Mouse (Mus musculus) stomach, postnatal 0 days (tissue): ENCODE data around the gene Amotl1. TPM values are rescaled to one million over a fixed set of nuclear protein-coding genes. Genes with fewer than 3 reads are reported as not detected.

Experiments
- ATAC-seq: fragments of 200-750 bp; cut with Nextera tagmentation; 2 replicates; pipeline ENCODE4 v1.8.0; 2017; ENCODE audit not compliant: low FRiP score, low TSS enrichment
- DNase-seq: peaks from one replicate; pipeline ENCODE4 v3.0.0-alpha.2; 2016; ENCODE audit warnings: low spot score
- H3K27ac ChIP-seq: fragments of 300-500 bp; sonication (generic); replicated peaks from 2 replicates; pipeline ENCODE4 v1.5.1; 2014; ENCODE audit warnings: mild to moderate bottlenecking, control low read depth
- H3K27me3 ChIP-seq: fragments of 300-500 bp; sonication (generic); 2 replicates; pipeline ENCODE4 v1.6.1; 2014; ENCODE audit warnings: low read length; ENCODE audit not compliant: control insufficient read depth, insufficient read depth
- H3K36me3 ChIP-seq: fragments of 300-500 bp; sonication (generic); 2 replicates; pipeline ENCODE4 v1.6.1; 2014; ENCODE audit warnings: low read length, mixed read lengths; ENCODE audit not compliant: control insufficient read depth, insufficient read depth
- H3K4me1 ChIP-seq: fragments of 300-500 bp; sonication (generic); replicated peaks from 2 replicates; pipeline ENCODE4 v1.6.1; 2014; ENCODE audit warnings: antibody characterized with exemption; ENCODE audit not compliant: control insufficient read depth, insufficient read depth
- H3K4me2 ChIP-seq: fragments of 300-500 bp; sonication (generic); replicated peaks from 2 replicates; pipeline ENCODE4 v1.6.1; 2014; ENCODE audit warnings: low read depth, mild to moderate bottlenecking, control low read depth, moderate library complexity
- H3K4me3 ChIP-seq: fragments of 300-500 bp; sonication (generic); 2 replicates; pipeline ENCODE4 v1.5.1; 2014; ENCODE audit warnings: low read depth, low read length, control low read depth
- H3K9ac ChIP-seq: fragments of 300-500 bp; sonication (generic); 2 replicates; pipeline ENCODE4 v1.6.1; 2014; ENCODE audit warnings: mild to moderate bottlenecking, low read length, control low read depth, mixed read lengths
- H3K9me3 ChIP-seq: fragments of 300-500 bp; sonication (generic); 2 replicates; pipeline ENCODE4 v1.6.1; 2016; ENCODE audit warnings: low read length; ENCODE audit not compliant: control insufficient read depth
- CTCF ChIP-seq: IDR thresholded peaks from 2 replicates; pipeline ENCODE4 v1.5.1; 2016; ENCODE audit warnings: antibody characterized with exemption, low read depth, mild to moderate bottlenecking, moderate library complexity
- EP300 ChIP-seq: optimal IDR thresholded peaks from 2 replicates; pipeline ENCODE3; 2016; ENCODE audit warnings: antibody characterized with exemption
- WGBS: fragments of 180-500 bp; shearing (Covaris S2); extraction: QIAGEN DNeasy Blood & Tissue Kit; methylation state at CpG from one replicate; pipeline ENCODE4 v1.1.7; 2014; 5-methylcytosine and 5-hydroxymethylcytosine counted together
- polyA plus RNA-seq: library from polyadenylated mRNA; unstranded; fragments of >200 nt; fragmentation: Nextera tagmentation; extraction: Ambion mirVana; gene quantifications from 2 replicates; pipeline ENCODE4 v1.2.1, GENCODE M21; 2015

Gene Amotl1
- polyA plus RNA-seq, result 7.3 and 7.7 TPM in 2 replicates

DNA sequence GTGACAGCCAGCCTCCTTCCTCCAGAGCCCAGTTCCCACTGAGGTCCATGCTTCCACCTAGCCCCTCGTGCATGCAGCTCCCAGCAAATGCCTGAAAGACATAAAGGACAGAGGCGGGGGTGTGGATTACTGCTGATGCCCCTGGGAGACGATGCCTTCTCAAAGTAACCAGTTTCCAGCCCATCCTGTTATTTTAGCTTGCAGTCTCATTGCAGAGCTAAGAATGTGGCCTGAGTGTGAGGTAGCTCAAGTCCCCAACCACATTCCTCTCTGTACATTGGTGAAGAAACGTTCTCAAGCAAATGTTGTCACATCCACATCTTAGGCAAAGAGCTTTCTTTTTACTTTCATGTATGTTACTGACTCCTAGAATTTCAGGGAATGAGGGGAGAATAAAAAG is at the start of gene Amotl1:
TSS of gene Amotl1 (minus strand) at position 101 of the 400 bp plus-strand sequence.
- H3K36me3 ChIP-seq, result no peaks in the 10 kb centered on the region
- no peak within 1 kb of the TSS for H3K9ac ChIP-seq
- no peak within 1 kb of the TSS for H3K4me2 ChIP-seq
- ATAC-seq (no peak), DNase-seq (no peak)
- TF ChIP-seq EP300, result no peak
- TF ChIP-seq CTCF, result no peak
- H3K4me1 ChIP-seq, result peaks cover 5% of the 10 kb centered on the region; the same call in 1 of the 2 replicates
- no peaks in the 10 kb centered on the region for H3K27me3 ChIP-seq
- no peak within 1 kb of the TSS for H3K4me3 ChIP-seq
- no peak within 1 kb of the TSS for H3K27ac ChIP-seq
- no peaks in the 10 kb centered on the region for H3K9me3 ChIP-seq
- WGBS, result 55% methylated on average over 4 of the region's 4 CpGs

DNA sequence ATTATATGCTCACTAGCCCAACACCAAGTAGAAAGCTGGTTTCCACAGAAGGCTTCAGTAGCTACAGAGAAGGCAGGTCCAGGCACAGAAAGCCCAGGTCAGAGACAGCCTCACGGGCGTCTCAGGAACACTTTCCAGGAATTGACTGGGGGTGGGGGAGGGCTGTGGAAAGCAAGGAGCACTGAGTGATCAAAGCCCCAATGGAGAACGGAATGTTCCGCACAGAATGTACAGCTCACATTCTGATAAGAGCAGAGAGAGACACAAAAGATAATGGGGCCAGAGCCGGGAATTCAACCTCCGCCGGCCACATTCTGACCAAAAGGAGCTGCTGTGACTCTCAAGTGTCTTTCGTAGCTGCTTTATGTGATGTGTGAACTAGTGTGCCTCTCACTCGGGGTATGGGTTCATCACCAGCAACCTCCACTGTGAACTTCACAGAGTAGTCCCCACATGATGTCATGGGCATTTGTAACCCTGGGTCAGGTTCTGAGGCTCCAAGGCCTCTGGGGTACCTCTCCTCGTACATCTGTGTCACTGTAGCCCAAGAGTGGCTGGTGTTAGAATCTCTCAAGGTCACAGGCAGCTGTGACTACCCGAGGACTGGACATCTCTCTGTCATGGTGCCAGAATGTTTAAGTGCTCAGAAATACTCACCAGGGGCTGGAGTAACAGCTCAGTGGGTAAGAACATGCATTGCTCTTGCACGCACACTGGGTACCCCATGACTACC is 44.7 kb upstream of the Amotl1 start:
- H3K9ac ChIP-seq, result no peak overlapping the region
- DNase-seq (peak; percentile 76), ATAC-seq (peak; percentile 90)
- H3K4me3 ChIP-seq, result no peak overlapping the region
- no peak overlapping the region for H3K27ac ChIP-seq
- H3K27me3 ChIP-seq, result no peaks in the 10 kb centered on the region
- no peaks in the 10 kb centered on the region for H3K4me1 ChIP-seq
- WGBS, result 54% methylated on average over 12 of the region's 12 CpGs
- H3K9me3 ChIP-seq, result no peaks in the 10 kb centered on the region
- H3K36me3 ChIP-seq, result no peaks in the 10 kb centered on the region
- no peak for TF ChIP-seq CTCF
- peak; percentile 79 for TF ChIP-seq EP300
- H3K4me2 ChIP-seq, result no peak overlapping the region

DNA sequence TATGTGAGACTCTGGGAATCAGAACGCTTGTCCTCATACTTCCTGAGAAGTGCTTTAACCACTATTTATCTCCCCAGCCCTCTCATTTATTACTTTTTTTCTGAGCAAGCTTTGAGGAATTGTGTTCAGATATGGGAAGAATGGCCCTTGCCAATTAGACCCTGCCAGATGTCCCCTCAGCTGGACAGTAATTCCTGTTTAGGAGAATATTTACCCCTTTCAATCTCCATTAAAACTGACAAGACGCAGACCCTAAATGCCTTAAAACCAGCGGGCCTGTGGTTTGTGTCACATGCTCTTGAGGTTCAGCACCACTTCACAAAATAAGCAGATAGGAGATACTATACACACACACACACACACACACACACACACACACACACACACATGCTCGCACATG is 39.5 kb upstream of the Amotl1 start:
- 71% methylated on average over 4 of the region's 4 CpGs for WGBS
- ATAC-seq (no peak), DNase-seq (no peak)
- Histone ChIP-seq H3K9ac (no peak overlapping the region), H3K27ac (no peak overlapping the region), H3K36me3 (no peaks in the 10 kb centered on the region), H3K9me3 (no peaks in the 10 kb centered on the region), H3K4me3 (no peak overlapping the region), H3K27me3 (no peaks in the 10 kb centered on the region), H3K4me1 (no peaks in the 10 kb centered on the region), H3K4me2 (no peak overlapping the region)
- TF ChIP-seq EP300 (no peak), CTCF (no peak)

DNA sequence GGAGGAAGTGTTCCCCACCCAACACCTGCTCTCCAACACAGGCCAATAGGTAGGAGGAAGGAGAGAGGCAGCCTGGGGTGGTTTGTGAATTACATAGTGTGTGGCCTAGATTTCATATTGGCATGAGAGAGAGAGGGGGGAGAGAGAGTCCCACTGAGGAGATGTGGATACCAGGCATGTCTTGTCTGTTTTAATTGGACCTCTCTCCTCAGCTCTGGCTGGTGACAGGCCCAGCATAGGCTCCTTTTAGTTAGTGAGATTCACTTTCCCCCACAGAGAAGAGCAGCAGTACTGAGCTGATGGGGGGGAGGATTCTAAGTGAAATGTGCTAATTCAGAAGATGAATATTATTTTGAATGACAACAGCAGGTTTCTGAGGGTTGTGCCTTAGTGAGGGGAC is 37.9 kb upstream of the Amotl1 start:
- H3K9me3 ChIP-seq, result no peaks in the 10 kb centered on the region
- no peak overlapping the region for H3K4me2 ChIP-seq
- no peaks in the 10 kb centered on the region for H3K27me3 ChIP-seq
- H3K9ac ChIP-seq, result no peak overlapping the region
- H3K27ac ChIP-seq, result no peak overlapping the region
- ATAC-seq, result no peak
- no peak for TF ChIP-seq EP300
- no peak for TF ChIP-seq CTCF
- no peaks in the 10 kb centered on the region for H3K36me3 ChIP-seq
- no peak overlapping the region for H3K4me3 ChIP-seq
- no peak for DNase-seq
- no peaks in the 10 kb centered on the region for H3K4me1 ChIP-seq

DNA sequence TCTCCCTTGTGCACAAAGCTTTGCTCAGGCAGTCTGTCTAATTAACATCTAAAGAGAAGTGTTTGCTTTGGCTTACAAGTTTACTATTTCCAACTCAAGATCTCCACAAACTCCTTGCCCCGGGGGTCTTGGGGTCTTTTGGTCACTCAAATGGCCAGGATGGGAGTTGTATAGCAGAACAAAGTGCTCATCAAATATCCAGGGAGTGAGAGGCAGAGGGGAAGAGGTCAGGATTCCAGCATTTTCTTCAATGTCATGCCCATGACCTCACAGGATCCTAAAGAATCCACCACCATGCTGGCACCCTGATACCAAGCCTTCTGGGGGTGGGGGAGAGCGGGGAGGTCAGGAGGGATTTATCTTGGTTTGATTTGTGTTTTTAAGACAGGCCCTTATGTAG is 35.7 kb upstream of the Amotl1 start:
- TF ChIP-seq EP300, result no peak
- no peak for TF ChIP-seq CTCF
- H3K4me1 ChIP-seq, result no peaks in the 10 kb centered on the region
- H3K9ac ChIP-seq, result no peak overlapping the region
- DNase-seq, result no peak
- 74% methylated on average over 2 of the region's 2 CpGs for WGBS
- no peak overlapping the region for H3K4me2 ChIP-seq
- H3K27me3 ChIP-seq, result no peaks in the 10 kb centered on the region
- no peaks in the 10 kb centered on the region for H3K36me3 ChIP-seq
- no peaks in the 10 kb centered on the region for H3K9me3 ChIP-seq
- H3K4me3 ChIP-seq, result no peak overlapping the region
- ATAC-seq, result no peak
- H3K27ac ChIP-seq, result no peak overlapping the region
